Mouse (Mus musculus): ENCODE measurements at regions not wholly inside any gene's neighbourhood (a gene's known extent, or its start where the extent isn't known, plus 50 kb on each side); places are given as distances from the start of the nearest gene placed in this dataset.

- Histone ChIP-seq H3K4me2 (ENCODE audit: insufficient read depth, low read depth, poor library complexity, severe bottlenecking) (no peak overlapping the region), H3K27ac (ENCODE audit: insufficient read depth, low read depth) (no peak overlapping the region), H3K79me2 (replicated peaks; ENCODE audit: control insufficient read depth, extremely low read depth, insufficient read depth, poor library complexity, severe bottlenecking) (no peaks in the 10 kb centered on the region), H3K4me3 (replicated peaks in 1 of 3; ENCODE audit: low read depth in 2 of 3, low read length in 2 of 3, poor library complexity in 1 of 3) (no peak overlapping the region), H3K9me3 (replicated peaks; ENCODE audit: low read length) (no peaks in the 10 kb centered on the region), H3K27me3 (replicated peaks) (no peaks in the 10 kb centered on the region), H3K4me1 (ENCODE audit: control insufficient read depth in 1 of 2, insufficient read depth in 2 of 2) (peaks cover 15 to 52% of the 10 kb centered on the region in 2 experiments), H3K9ac (ENCODE audit: insufficient read depth, low read depth) (no peak overlapping the region), H3K36me3 (replicated peaks in 1 of 2; ENCODE audit: control insufficient read depth in 1 of 2, insufficient read depth in 1 of 2, low read length in 1 of 2) (no peaks in the 10 kb centered on the region)
- no peak for DNase-seq (ENCODE audit: extremely low read depth)
- in situ Hi-C loops (cut with MboI; ENCODE audit: low pct_ligation_motif_present, low pct_unique_long_range_greater_than_20kb, low sequenced_read_pairs) (no loop called here), dilution Hi-C loops (cut with MboI; ENCODE audit: extremely low pct_ligation_motif_present, extremely low pct_unique_long_range_greater_than_20kb, low sequenced_read_pairs) (no loop called here)
- TF ChIP-seq ETS1 (conservative IDR thresholded peaks at IDR 0.05; ENCODE audit: low read depth, low read length) (no peak), MAZ (IDR thresholded peaks at IDR 0.05; ENCODE audit: low read depth, low read length) (no peak), POLR2A (IDR thresholded peaks at IDR 0.05; ENCODE audit: low read depth, low read length) (no peak), ZC3H11A (IDR thresholded peaks at IDR 0.05; ENCODE audit: low read depth, low read length) (no peak), POLR2AphosphoS2 (IDR thresholded peaks at IDR 0.05; ENCODE audit: low read depth, low read length) (no peak), KAT2A (IDR thresholded peaks at IDR 0.05; ENCODE audit: insufficient replicate concordance, low read length) (no peak), CHD1 (IDR thresholded peaks at IDR 0.05; ENCODE audit: low read depth, low read length) (no peak), USF2 (conservative IDR thresholded peaks at IDR 0.05; ENCODE audit: low read depth, low read length) (no peak), IRF4 (IDR thresholded peaks at IDR 0.05; ENCODE audit: low read depth, low read length) (no peak), ZNF384 (IDR thresholded peaks at IDR 0.05; ENCODE audit: low read depth, low read length) (no peak), SMC3 (IDR thresholded peaks at IDR 0.05; ENCODE audit: low read depth, low read length) (no peak), HCFC1 (IDR thresholded peaks at IDR 0.05; ENCODE audit: low read depth, low read length) (no peak)
Measured at GRCm38 (mm10) chr8:26835076-26835475, 142.0 kb upstream of the Zfp703 start.

- Histone ChIP-seq H3K27me3 (replicated peaks) (no peaks in the 10 kb centered on the region), H3K79me2 (replicated peaks; ENCODE audit: control insufficient read depth, extremely low read depth, insufficient read depth, poor library complexity, severe bottlenecking) (no peaks in the 10 kb centered on the region), H3K4me2 (ENCODE audit: insufficient read depth, low read depth, poor library complexity, severe bottlenecking) (peak overlapping the region; percentile 48; the same call in 1 of the 2 replicates), H3K4me3 (replicated peaks in 1 of 3; ENCODE audit: low read depth in 2 of 3, low read length in 2 of 3, poor library complexity in 1 of 3) (no peak overlapping the region), H3K4me1 (ENCODE audit: control insufficient read depth in 1 of 2, insufficient read depth in 2 of 2) (peaks cover 15 to 52% of the 10 kb centered on the region in 2 experiments), H3K9ac (ENCODE audit: insufficient read depth, low read depth) (no peak overlapping the region), H3K9me3 (replicated peaks; ENCODE audit: low read length) (no peaks in the 10 kb centered on the region), H3K27ac (ENCODE audit: insufficient read depth, low read depth) (no peak overlapping the region), H3K36me3 (replicated peaks in 1 of 2; ENCODE audit: control insufficient read depth in 1 of 2, insufficient read depth in 1 of 2, low read length in 1 of 2) (no peaks in the 10 kb centered on the region)
- TF ChIP-seq IRF4 (IDR thresholded peaks at IDR 0.05; ENCODE audit: low read depth, low read length) (peak; percentile 37; the same call in 1 of the 2 replicates), CHD1 (IDR thresholded peaks at IDR 0.05; ENCODE audit: low read depth, low read length) (no peak), MAFK (IDR thresholded peaks at IDR 0.05; ENCODE audit: insufficient replicate concordance, low read length) (no peak), HCFC1 (IDR thresholded peaks at IDR 0.05; ENCODE audit: low read depth, low read length) (no peak), EP300 (IDR thresholded peaks at IDR 0.05; ENCODE audit: low read length) (0 out of 2 replicates have a peak, but pooled peaks have one; percentile 8), ETS1 (conservative IDR thresholded peaks at IDR 0.05; ENCODE audit: low read depth, low read length) (peak; percentile 12; the same call in 1 of the 2 replicates), ELF1 (IDR thresholded peaks at IDR 0.05; ENCODE audit: low read depth, low read length) (peak; percentile 45)
- dilution Hi-C loops (cut with MboI; ENCODE audit: extremely low pct_ligation_motif_present, extremely low pct_unique_long_range_greater_than_20kb, low sequenced_read_pairs) (no loop called here), in situ Hi-C loops (cut with MboI; ENCODE audit: low pct_ligation_motif_present, low pct_unique_long_range_greater_than_20kb, low sequenced_read_pairs) (no loop called here)
- DNase-seq (ENCODE audit: extremely low read depth), result peak; percentile 61
Measured at GRCm38 (mm10) chr8:26835616-26836015, 141.5 kb upstream of the Zfp703 start.
